Mouse (Mus musculus): ENCODE results near the gene Enkd1. TPM values are rescaled to one million over a fixed set of nuclear protein-coding genes. Genes with fewer than 3 reads are reported as not detected.

The Enkd1 gene
- total RNA-seq (2021): 5.4 and 6.0 TPM in 2 replicates
- long read RNA-seq, experiment 1, partial matches to known transcripts: 0 of 14 reads
- long read RNA-seq, experiment 1, other reads (novel, unspliced or antisense): 13 of 14 reads
- long read RNA-seq, experiment 2, partial matches to known transcripts: 0 of 13 reads
- long read RNA-seq, experiment 2, other reads (novel, unspliced or antisense): 11 of 13 reads

DNA sequence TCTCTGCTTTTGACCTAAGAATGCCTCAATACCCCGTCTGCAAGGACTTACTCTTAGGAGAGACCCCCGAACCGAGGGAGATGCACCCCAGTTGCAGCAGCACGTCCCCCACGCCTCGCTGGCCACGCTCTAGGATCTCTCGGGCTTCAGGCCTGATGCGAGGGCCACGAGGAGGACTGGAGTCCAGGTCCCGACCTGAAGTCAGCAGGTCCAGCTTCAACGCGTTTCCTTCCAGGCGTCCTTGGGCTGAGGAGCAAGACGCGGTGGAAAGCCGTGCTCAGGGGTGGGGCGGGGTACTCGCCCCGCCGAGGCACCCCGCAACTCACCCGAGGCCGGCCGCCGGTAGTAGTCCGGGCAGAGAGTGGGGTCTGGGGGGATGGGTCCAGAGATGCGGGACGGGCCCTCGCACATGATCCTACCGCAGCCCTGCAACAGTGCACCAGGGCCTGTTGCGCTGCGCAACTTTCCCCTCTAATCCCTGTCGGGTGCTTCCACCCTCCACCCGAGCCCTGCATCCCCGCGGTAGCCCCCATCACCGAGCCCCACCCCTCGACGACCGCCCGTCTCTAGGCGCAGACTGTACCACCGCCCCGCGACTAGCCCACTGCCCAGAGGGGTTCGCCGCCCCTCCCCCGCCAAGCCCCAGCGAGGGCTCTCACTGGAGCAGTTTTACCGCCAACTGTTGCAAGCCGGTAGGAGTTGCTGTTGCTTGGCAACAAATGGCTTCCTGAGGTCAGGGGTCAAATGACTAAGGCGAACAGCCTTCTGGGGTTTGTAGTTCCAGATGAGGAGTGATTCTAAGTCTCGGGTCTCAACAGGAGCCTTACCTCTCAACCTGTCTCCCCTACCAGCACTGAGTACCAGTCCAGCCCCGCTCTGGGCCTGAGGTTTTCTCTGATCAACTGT is at the start of gene Enkd1, which contains the start of gene 4933405L10Rik:
TSS of gene Enkd1 (minus strand) at position 713 of the 906 bp plus-strand sequence.
TSS of gene 4933405L10Rik (plus strand) at position 158 of the 906 bp plus-strand sequence.
- DNase-seq: peak; percentile 92

GRCm38 (mm10) chr8:105754688-105755087 is 46.7 kb upstream of the Enkd1 start:
- DNase-seq: no peak

- DNase-seq: no peak
These were observed 45.9 kb upstream of the Enkd1 start for GRCm38 (mm10) chr8:105753916-105754315.

GRCm38 (mm10) chr8:105750606-105751005 is 42.6 kb upstream of the Enkd1 start:
- peak; percentile 96 for DNase-seq

DNA sequence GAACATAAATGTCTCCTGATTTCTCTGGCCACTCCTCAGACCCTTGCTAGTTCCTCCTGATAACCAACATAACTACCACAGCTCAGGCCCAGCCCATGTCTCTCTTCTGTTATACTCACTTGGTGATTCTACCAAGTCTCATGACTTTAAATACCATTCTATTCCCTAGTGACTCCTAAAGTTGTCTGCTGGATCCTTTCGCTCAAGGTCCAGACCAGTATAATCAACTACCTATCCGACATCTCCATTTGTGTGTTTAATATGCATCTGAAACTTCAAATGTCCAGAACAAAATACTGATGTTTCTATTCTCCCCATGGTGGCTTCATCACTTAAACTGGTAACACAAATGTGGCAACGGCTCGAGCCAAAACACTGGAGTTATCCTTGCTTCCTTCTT is 35.3 kb upstream of the Enkd1 start:
- DNase-seq: peak; percentile 8

DNA sequence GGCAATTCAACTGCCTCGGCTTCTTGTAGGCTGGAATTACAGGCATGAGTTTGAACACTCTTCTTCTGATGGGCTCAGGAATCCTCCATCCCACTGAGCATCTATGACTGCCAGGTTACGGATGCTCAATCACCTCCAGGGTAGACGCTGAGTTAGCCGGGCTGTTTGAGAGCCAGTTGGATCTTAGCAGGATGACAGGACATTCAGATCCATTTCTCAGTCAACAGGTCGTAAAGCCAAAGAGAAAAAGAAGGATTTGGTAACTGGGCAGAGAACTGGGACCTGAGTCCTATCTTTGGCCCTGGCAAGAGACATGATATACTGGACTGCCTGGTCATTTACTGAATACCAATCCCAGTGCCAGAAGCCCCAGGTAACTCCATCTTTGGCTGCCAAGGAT is 31.2 kb upstream of the Enkd1 start:
- DNase-seq: no peak

DNA sequence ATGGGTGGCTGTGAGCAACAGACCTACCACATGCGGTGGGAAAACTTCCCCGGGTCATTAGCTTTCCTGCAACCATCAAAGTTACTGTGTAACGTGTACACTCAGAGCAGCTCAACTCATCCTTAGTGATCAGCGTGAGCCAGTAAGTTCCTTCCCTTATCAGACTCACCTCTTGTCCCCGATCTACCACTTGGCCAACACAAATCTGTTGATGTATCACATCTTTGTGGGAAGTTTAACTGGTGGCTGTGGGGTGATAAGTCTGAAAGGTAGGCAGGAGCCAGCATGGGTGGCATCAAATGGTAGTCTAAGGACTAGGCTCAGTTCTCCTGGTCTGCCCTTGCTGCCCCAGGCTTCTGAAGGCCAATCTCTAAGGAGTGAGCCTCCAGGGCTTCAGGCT is 24.2 kb upstream of the Enkd1 start:
- no peak for DNase-seq

- peak; percentile 57 for DNase-seq
These were observed 19.6 kb upstream of the Enkd1 start for GRCm38 (mm10) chr8:105727397-105728124.

- DNase-seq: no peak
These were observed 17.7 kb upstream of the Enkd1 start for GRCm38 (mm10) chr8:105725726-105726125.

GRCm38 (mm10) chr8:105722861-105723260 is 14.9 kb upstream of the Enkd1 start:
- no peak for DNase-seq

DNA sequence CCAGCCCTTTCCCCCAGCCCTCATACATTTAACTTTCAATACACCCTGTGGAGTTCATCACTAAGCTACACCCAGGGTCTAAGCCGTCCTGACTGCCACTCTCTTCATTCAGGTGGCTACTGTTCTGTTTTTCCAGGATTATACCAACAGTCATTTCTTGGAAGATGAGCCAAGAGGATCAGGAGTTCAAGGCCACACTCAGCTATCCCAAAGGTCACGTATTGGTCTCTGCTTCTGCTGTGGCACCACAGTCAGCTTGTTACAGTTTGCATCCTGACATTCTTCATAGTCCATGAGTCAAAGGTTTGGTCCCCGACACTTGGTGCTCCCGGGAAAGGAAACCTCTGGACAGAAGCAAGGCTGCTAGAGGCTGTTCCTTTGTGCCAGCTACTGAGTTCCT is 11.6 kb upstream of the Enkd1 start:
- no peak for DNase-seq

GRCm38 (mm10) chr8:105716302-105716945 is 8.4 kb upstream of the Enkd1 start:
- no peak for DNase-seq

DNA sequence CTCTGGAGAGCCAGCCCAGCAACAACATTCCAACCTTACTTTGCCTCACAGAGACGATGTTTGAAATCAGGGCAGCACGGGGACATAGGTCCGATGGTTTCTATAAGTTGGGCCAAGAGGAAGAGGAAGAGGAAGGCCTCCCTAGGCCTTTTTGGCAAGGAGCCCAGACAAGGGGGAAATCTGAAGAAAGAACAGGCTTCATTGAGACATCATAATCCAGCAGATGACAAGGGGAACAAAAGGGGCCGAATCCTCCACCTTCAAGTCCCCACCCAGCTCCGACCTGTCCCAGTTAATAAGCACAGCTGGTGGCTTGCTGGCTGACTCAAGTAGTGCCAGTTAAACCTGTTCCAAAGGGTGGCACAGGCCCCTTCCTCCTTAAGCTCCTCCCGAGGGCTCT is 7.0 kb upstream of the Enkd1 start:
- no peak for DNase-seq

GRCm38 (mm10) chr8:105714139-105714538 is 6.1 kb upstream of the Enkd1 start:
- DNase-seq: peak; percentile 95

DNA sequence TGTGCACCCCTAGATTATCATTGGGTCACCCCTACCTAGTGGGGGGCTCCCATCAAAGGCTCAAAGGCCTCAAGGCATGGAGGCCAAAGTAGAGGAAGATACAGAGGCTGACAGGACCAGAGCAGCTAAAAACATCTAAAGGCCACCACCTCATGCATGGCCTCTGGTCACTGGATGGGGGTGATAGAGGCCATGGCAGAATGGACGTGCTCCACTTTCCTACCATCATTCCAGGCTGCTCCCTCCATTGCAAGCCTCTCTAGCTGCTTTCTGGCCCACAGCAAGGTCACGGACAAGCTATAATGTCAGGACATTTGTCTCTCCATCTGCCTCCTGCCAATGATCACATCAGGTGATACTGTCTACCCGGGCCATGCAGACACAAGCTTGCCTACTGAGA is 4.3 kb upstream of the Enkd1 start:
- no peak for DNase-seq

- no peak for DNase-seq
These were observed 1.3 kb upstream of the Enkd1 start for GRCm38 (mm10) chr8:105709317-105709716.

DNA sequence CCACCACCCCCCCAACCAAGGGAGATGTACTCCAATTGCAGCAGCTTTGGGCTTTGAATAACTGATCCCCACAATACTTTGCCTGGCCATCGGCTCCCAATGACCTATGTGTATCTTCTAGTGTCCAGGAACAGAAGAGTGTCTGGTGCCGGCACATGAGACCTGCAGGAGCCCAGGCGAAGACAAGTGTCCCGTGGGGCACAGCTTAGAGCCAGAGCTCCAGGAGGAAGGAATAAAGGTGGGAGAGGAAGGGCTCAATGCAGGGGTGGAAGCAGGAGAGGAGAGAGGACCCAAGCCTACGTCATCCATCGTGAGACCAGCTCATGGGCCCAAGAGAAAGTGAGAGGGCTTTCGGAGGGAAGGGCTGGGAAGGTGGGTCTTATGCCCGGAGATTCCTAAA is 665 bp upstream of the Enkd1 start:
- DNase-seq: no peak

DNA sequence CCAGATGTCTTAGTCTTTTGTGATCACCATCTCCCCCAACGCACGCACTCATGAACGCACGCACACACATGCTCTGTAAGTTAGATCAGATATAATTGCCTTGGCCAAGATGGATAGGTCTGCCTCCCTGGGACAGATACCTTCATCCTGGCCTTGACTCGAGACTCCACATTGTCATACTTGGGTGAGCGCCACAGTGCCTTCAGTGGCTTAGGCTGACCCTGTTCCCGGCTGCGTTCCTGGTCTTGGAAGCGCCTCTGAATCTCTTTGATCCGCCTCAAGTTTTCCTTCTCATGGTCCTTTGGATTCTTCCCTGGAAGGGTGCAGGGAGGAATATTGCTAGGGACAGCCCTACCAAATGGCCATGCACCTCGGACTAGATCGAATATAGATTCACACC is 1.6 kb downstream of the Enkd1 start:
- no peak for DNase-seq

- no peak for DNase-seq
These were observed 3.1 kb downstream of the Enkd1 start for GRCm38 (mm10) chr8:105704955-105705354.

DNA sequence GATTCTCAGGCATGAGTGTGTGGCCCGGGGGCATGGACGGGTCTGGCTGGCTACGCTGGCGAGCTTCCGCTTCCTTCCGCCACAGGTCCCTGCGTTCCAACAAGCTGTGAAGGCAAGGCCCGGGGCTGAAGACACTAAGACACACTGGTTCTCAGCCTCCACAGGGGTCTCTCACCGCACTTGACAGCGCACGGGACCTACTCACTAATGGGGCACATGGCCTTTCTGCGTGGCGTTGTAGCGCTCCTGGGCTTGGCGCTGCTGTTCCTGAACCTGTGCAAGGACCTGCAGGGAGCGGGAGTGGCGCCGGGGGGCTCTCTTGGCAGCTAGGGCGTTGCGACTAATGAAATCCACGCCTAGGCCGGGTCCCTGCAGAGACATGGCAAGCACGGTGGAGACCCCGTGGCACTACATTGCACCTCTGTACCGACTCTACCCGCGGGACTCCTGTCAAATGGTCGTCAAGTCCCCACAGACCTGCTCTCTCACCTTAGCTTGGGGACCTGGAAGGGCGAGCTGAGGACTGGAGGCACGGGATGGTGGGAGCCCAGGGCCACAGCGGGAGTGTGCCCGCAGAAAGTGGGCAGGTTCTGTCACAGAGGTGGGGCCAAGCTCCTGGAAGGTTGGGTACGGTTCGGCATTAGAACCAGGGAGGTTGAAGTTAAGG is 3.7 kb downstream of the Enkd1 start:
- DNase-seq: no peak

DNA sequence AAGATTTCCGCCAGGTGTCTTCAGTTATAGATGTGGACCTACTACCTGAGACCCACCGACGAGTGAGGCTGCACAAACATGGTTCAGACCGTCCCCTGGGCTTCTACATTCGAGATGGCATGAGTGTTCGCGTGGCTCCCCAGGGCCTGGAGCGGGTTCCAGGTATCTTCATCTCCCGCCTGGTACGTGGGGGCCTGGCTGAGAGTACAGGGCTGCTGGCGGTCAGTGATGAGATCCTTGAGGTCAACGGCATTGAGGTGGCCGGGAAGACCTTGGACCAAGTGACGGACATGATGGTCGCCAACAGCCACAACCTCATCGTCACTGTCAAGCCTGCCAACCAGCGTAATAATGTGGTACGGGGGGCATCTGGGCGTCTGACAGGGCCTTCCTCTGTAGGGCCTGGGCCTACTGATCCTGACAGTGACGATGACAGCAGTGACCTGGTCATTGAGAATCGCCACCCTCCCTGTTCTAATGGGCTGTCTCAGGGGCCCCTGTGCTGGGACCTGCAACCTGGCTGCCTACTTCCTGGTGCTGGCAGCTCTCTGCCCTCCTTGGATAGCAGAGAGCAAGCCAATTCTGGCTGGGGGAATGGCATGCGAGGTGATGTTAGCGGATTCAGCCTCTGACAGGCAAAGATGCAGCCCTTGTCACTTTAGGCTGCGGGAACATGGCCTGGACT is 5.1 kb downstream of the Enkd1 start:
- no peak for DNase-seq
